Mouse (Mus musculus) right cerebral cortex, postnatal 36 days (tissue): ENCODE data around the gene Bub1b.
"Not testable (repeated sequence)": the region's sequence is repeated elsewhere in the genome, so short reads cannot be mapped to it uniquely, and the experiment has no call there.

Experiments used
- DNase-seq, 2 experiments: peaks; one replicate each; pipeline ENCODE4 v3.0.0; 2022; ENCODE audit warnings: low spot score in 2 of 2, mixed read lengths in 1 of 2

Gene Bub1b

DNA sequence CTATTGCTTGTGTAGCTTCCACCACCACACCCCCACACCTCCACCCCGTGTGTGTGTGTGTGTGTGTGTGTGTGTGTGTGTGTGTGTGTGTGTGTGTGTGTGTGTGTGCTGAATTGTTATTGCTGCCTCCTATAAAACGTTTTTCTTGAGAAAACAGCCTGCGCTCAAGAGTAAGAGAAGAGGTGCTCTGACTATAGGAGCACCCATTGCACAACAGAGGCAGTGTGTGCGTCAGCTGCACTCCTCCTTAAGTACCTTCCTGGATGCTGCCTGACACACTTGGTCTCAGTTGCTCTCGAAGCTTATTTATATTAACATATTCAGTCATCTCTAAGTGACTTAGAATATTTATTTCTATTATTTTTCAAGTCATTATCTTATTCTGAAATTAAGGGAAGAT lies 20.0 kb downstream of the Bub1b start:
- no peak for DNase-seq

DNA sequence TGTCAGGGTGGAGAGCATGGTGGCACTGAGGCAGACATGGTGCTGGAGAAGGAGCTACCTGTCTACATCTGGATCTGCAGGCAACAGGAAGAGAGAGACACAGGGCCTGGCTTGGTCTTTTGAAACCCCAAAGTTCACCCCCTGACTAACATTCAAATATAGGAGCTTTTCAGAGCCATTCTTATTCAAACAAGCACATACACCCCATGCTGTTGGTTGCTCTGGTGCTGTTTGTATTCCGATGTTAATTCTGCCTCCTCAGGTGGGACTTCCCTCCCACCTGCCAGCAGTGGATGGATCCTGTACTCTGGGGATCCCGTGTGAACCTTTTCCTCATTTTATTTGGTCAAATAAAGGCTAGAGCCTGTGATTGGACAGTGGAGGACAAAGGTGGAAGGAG lies 22.1 kb downstream of the Bub1b start:
- no peak for DNase-seq

DNA sequence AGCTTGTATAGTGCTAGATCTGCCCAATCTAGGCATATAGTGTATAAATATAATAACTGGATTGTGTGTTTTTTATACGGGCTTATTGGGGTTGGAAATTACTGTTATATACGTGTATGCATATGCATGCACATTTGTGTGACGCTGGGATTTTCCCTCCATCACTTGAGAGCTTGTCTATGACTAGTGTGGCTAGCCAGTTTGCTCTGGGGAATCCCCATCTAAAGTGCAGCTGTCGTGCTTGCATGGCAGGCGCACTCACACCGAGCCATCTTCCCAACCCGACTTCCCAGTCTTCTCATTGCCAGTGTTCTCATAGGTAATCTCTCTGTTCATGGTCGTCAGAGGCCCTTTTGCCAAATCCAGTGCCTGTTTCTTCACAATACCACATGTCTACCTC lies 22.6 kb downstream of the Bub1b start:
- DNase-seq = no peak

DNA sequence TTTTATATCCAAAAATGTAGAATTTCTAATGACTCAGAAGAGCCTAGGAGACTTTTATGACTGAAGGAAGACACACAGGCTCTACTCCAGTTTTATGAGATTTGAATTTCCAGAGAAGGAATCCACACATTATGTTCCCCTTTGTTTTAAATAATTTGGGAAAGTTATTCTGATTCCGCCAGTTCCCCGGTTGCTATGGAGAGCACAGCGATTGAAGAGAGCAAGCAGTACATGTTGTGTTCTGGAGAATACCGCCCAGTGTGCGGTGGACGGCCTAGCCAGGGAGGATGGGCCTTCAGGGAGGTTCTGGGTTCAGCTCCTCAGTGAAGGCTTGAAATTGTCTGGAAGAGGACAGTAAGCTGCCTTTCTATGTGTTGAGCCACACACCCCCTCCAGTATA lies 31.3 kb downstream of the Bub1b start:
- DNase-seq = no peak

DNA sequence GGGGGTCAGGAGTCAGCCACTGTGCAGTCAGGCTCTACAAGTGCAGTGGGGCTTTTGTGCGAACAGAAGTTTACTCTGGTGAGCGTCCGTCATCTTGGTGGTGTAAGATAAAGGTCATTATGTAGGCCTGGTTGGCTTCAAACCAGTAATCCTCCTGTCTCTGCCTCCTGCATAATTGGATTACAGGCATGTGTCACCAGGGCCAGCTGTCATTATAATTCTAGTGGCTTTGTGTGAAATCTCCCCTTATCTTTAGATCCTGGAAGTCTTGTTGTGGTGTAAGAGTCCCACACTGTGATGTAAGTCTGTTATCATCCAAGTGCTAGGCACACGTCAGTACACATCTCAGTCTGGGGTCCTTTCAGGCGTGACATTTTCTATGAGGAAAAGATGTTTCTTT lies 35.4 kb downstream of the Bub1b start:
- DNase-seq = no peak

DNA sequence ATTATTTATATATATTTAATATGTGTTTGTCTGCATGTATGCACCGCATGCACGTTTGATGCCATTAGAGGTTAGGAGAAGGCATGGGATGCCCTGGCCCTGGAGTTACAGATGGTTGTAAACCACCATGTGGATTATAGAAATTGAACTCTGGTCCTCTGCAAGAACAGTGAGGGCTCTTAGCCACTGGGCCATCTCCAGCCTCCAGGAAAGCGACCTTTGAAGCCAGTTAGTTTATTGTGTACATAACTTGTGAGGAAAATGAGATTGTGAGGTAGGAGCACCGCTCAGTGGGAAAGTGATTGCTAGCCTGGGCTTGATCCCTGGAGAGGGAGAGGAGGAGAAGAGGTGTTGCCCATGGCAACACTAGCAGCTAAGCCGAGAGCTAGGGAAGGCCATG lies 39.2 kb downstream of the Bub1b start:
- no peak for DNase-seq

DNA sequence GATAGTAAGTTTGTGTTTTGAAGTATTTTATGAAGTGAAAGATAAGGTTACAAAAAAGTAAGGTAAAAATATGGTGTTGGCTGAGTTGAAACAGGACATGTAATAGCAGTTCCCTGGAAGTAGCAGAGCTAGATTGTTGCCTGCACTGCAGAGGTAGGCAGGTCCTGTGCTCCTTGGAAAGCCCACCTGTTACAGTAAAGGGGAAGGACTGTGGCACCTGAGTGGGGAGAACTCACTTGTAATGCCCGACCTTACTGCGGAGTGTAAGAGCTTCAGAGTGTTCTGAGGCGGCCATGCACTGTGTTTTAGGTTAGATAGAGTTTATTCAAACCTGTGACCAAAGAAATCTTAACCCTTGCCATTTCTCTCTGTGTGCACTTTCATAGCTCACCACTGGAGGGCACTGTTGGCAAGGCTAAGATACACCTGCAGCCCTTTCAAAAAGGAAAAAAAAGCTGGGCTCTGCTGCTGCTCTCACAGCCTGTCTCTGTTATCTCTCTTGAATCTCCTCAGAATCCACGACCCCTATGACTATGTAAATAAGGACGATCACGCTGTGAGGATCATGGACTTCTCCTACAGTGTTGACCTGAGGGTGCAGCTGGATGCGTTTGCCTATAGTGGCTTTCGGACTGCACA lies 40.0 kb downstream of the Bub1b start:
- peak; percentile 30 to 38 for DNase-seq

DNA sequence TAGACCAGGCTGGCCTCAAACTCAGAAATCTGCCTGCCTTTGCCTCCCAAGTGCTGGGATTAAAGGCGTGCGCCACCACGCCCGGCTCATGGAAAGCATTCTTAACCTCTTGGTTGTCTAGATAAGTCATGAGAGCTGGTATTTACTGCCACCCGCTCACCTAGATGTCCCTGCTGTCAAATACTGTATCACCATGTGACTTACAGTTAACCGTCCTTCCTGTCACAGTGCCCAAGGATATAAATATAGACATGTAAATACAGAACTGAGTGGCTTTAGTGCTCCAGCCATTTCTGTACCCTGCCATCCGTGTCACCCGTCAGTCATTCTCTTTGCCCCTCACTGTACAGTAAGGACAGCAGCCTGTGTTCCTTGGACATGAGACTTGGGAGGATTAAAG lies 40.7 kb downstream of the Bub1b start:
- DNase-seq = no peak

DNA sequence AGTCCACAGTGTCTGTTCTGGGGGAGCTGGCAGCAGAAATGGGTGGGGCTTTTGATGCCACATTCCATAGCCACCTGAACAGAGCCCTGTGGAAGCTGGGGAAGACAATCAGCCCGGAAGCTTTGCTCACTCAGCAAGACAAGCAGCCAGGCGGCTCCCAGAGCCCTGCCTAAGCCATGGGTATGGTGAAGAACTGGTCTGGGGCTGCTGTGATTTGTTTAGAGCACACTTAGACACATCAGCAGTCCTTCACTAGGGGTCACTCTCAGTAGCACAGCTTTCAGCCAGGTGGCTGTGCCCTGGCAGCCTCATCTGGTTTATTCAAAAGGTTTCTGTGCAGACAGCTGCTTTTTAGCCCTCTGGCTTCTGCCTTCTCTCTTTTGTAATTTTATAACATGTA lies 43.1 kb downstream of the Bub1b start:
- DNase-seq = no peak

DNA sequence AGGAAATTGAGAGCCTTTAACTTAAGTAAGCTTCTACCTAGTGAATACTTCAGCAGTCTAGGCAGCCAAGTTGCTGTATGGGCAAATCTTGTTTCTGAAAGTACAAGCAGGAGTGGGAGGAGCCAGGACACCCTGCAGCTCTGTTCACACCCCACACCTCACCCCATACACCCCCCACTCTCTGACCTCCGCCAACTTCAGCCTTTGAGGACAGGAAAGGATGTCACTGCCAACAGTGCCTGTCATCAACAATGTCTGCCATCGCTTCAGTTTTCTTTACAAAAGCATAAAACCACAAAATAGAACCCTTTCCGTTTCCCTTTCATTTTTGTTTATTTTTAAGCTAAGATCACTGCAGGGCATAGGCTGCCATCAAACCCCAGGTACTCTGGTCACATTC lies 44.4 kb downstream of the Bub1b start:
- DNase-seq = no peak

DNA sequence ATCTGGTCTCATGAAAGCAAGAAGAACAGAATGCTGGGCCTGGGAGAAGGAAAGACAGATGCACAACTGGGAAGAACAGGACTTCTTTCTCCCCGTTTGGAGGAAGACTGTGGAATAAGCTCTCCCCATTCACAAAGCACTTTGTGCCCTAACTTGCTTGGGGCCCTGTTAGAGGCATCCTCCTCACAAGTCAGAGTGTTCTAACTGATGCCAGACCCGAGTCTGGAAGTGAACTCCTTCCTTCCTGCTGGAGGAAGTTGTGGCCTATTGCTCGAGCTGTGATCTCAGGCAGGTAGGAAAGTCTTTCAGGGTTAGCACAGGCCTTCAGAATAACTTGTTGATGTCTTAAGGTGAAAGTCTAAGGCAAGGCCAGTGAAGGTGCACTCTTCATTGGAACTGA lies 44.9 kb downstream of the Bub1b start:
- DNase-seq = no peak

DNA sequence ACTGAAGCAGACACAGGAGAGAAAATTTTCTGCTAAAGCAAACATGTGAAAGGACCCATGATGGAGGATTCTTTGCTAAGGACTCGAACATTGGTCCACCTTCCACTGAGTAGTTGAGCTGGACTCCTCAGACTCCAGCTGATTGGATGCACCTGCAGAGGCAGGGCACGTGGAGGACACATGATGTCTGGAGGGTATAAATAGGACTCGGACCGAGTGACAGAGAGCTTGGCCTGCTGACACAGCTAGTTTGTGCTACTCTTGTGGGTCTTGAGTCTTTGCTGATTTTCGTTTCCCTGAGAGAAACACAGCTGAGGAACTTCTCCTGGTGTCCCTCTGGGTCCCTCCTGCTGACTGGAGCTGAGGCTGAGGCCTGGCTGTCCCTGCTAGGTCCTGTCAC lies 48.7 kb downstream of the Bub1b start:
- DNase-seq = no peak

DNA sequence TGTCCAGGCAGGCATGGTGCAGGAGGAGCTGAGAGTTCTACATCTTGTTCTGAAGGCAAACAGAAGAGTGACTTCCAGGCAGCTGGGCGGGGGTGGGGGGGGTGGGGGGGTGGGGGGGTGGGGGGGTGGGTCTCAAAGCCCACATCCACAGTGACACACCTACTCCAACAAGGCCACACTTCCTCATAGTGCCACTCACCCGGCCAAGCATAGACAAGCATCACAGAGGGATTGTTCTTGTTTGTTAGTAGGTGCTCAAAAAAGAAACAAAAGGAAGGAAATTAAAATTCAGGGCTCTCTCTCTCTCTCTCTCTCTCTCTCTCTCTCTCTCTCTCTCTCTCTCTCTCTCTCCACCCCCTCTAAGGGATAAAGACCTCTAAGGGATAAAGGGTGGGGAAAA lies 52.7 kb downstream of the Bub1b start:
- not testable (repeated sequence) for DNase-seq

DNA sequence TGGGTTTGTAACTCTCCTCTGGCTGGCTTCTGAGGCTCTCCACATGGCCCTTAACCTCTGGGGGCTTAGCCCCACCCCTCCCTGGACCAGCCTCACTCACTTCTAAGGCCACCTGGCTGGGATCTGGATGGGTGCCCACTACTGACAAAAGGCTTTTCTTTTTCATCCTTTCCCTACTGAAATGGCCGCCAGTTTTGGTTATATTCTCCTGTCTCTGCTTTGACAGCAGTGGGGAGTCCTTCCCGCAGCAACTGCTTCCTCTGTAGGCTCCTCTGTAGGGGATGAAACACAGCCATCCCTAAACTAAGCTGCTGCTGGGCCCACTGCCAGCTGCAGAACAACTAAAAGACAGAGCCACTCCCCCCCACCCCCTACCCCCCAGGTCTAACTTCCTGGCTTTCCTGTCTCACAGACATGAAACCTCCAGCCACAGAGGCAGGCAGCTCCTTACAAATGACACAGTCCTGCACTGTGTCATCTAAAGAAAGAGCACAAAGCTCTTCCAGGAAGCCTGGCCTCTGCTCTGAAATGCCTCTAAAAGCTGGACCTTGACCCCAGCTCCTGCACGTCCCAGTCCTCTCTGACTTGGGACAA lies 58.8 kb downstream of the Bub1b start:
- DNase-seq = no peak

DNA sequence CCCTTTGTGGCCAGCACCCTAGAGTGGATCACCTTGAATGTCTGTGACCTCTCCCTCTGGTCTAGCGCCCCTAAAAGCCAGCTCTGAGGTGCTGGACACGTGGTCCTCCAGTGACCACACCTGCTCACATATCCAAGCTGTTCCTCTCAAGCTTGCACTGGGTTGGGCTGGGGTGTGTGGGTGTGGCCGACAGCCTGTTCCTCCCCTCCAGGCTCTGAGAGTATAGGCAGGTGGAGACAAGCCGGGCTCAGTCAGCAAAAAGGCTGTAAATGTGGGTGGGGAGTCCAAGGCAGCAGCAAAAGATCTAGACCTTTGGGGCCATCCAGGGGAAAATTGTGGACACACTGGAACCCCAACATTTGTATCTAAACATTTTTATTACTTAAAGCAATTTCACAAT lies 60.4 kb downstream of the Bub1b start:
- DNase-seq = no peak

DNA sequence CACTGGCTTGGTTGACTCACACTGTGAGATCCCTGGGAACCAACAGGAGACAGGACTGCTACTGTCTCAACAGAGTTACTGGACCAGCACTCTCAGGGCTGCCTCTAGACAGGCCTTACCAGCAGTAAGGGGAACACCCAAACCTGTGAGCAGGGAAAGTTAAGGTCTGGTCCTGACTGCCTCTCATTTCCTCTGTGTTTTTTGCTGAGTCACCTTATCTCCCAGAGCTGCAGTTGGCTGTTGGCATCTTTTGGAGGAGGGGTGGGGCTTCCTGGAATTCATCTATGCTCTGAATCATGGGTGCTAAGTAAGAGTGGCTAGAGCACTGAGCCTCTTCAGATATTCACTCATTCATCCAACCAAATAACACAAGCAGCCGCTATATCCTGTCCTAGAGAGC lies 61.1 kb downstream of the Bub1b start:
- DNase-seq = no peak

DNA sequence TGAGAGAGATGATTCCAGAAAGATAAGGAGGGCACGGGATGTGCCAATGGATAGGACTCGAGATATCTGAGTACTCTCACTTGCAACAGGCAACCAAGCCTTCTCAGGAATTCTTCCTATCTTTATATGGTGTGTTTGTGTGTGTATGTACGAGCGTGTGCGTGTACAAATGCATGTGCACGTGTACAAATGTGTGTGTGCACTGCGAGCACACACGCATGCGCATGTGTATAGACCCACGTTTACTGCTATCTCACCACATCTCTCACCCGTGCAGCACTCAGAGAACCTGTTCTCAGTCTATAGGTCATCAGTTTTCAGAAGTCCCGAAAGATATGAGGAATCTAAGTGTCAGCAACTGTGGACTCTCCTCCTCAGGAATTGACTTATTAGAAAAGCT lies 61.5 kb downstream of the Bub1b start:
- DNase-seq = no peak

DNA sequence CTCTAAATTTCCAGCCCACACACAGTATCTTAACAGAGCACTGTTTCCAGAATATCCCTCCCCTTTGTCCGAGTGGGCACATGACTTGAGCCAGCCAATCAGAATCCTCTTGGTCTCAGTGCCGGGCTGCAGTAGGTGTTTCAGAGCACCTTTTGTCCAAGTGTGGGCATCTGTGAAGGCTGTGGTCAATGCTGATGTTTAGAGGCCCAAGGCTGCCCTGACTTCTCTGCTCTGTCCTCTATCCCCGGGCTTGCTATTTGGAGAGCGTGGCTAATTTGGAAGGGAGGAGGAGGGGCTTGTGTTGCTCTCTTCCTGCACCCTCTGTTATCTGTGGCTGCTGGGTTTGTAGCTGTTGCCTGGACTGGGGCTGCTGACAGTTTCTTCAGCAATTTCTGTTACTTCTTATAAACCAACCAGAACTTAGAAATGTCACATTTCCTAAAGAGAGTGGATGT lies 62.0 kb downstream of the Bub1b start:
- no peak for DNase-seq

DNA sequence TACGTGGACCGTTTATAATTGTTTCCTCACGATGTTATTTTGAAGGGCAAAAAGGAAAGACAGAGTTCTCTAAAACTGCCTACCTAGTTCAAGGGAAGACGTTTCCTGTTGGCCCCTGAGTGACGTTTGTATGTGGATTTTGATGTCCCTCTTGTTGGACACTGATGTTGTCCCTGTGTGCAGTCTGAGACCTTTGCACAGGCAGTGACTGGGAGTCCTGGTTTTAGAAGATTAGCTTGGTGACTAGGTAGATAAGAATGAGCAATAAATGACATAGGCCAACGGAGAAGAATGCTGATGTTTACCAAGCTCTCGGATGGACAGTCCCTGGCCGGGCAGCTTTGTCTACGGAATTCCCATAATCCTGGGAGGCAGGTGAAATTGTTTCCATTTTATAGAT lies 63.9 kb downstream of the Bub1b start:
- no peak for DNase-seq

DNA sequence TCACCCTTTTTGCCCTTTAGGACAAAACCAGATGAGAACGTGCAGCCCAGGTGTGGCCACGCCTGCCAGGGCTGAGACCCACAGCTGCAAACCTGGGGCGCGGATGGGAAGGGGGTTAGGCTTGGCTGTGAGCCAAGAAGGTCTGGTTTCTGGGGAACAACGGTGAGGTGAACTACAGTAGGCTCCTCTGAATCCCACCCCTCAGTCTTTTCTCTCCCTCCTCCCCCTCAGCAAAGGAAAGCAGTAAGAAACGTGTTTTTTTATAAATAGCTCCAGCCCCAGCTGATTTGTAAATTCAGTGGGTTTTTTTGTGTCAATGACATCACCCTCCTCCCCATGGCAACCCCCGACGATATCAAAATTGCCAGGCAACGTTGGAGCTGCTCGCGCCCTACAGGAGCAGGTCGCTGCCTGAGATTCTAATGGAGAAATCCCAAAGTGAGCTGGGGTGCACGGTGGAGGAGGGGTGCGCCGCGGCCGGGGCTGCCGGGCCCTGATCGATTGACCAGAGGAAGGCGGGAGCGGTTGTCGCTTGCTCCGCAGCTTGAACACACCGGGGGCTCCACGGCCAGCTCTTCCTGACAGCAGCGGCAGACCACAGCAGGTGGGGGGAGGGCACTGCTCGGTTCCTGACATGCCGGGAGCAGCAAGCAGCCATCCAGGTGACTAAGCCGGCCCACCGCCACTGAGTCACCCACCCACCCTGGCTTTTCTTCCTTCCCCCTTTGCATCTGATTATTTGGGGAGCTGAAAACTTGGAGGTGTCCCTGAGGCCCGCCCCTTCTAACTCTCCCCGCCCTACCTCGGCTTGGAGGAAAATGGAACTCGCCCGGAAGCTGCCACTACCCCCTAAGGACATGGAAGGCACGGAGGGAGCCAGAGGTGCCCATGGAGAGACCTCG lies 65.1 kb downstream of the Bub1b start, which contains the start of gene Pak6:
Pak6 (plus strand) TSS at position 402 of the 902 bp plus-strand sequence.
- peak; percentile 63 to 72 for DNase-seq

DNA sequence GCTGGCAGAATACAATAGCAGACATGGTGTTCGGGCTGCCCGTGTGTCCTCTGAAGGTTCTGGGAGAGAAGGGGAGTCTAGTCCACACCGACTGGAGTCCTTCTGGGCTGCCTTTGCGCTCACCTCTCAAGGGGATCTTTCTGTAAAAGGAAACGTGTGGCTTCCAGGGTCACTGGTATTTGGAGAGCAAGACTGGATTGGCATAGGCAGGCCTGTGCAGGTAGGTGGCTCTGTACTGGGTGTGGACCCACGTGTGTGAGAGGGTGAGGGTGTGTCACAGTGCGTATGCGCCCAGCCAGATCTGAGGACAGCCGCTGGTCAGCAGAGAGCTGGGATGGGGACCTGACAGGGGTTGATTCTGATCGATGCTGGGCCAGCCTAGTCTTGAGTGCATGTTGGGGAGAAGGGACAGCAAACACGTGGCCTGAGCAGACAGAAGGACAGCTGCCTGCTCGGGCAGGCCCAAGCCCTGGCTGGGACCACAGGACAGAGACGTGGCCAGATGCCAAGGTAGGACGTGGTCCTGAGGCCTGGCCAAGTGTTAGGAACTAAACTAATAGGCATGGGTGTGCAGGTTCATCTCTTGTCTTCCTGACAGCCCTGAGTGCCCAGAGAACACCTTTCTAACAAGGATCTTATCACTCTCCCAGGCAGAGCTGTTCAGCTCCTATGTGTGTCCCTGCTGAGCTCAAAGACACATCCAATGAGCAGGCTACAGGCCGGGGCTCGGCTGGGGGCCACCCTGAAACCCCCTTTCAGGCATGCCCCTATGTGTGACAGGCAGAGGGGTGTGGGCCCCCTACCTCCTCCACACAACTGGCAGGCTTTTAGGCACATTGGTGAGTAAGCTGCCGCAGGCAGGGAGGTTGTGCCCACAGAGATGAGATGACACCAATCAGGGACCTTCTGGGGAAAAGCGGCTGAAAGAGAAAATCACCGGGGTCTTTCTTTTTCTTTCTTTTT lies 66.1 kb downstream of the Bub1b start:
- no peak for DNase-seq
